Mouse (Mus musculus) cortical plate, adult 2 months (tissue): ENCODE measurements at regions not wholly inside any gene's neighbourhood (a gene's known extent, or its start where the extent isn't known, plus 50 kb on each side); places are given as distances from the start of the nearest gene placed in this dataset.
A peak's percentile ranks its signal among the peaks of the same experiment; 100 is the strongest.

Experiments
- H3K27ac ChIP-seq: fragments of 200-500 bp; 2 replicates; pipeline ENCODE4 v1.5.1; 2012; ENCODE audit warnings: low read length, control low read depth, inconsistent platforms; ENCODE audit not compliant: insufficient read depth
- H3K4me1 ChIP-seq: fragments of 200-500 bp; 2 replicates; pipeline ENCODE4 v1.6.1; 2011; ENCODE audit warnings: low read length; ENCODE audit not compliant: control insufficient read depth, insufficient read depth
- H3K4me3 ChIP-seq: fragments of 200-500 bp; 2 replicates; pipeline ENCODE4 v1.5.1; 2011; ENCODE audit warnings: mild to moderate bottlenecking, low read length, control low read depth; ENCODE audit not compliant: insufficient read depth
- CTCF ChIP-seq: fragments of 200-500 bp; IDR thresholded peaks from 2 replicates; pipeline ENCODE4 v1.5.1; 2011; ENCODE audit warnings: mild to moderate bottlenecking, control low read depth, low read length; ENCODE audit not compliant: insufficient read depth; ENCODE audit errors: extremely low read depth
- POLR2A ChIP-seq: fragments of 200-500 bp; IDR thresholded peaks from 2 replicates; pipeline ENCODE4 v1.6.1; 2011; ENCODE audit warnings: mild to moderate bottlenecking, low read length, control low read depth; ENCODE audit not compliant: insufficient read depth; ENCODE audit errors: extremely low read depth

GRCm38 (mm10) chr13:91377972-91378371 lies 82.1 kb upstream of the Ssbp2 start:
- no peak overlapping the region for H3K4me3 ChIP-seq
- H3K27ac ChIP-seq = no peak overlapping the region
- no peaks in the 10 kb centered on the region for H3K4me1 ChIP-seq
- no peak for TF ChIP-seq POLR2A
- TF ChIP-seq CTCF = no peak

GRCm38 (mm10) chr13:91385393-91385792 lies 74.7 kb upstream of the Ssbp2 start:
- Histone ChIP-seq H3K27ac (no peak overlapping the region), H3K4me1 (no peaks in the 10 kb centered on the region), H3K4me3 (no peak overlapping the region)
- TF ChIP-seq CTCF (no peak), POLR2A (no peak)

- Histone ChIP-seq H3K27ac (no peak overlapping the region), H3K4me3 (peak overlapping the region; percentile 4), H3K4me1 (no peaks in the 10 kb centered on the region)
- TF ChIP-seq POLR2A (0 out of 2 replicates have a peak, but pooled peaks have one; percentile 36), CTCF (no peak)
Observed at GRCm38 (mm10) chr13:91387913-91388312, 72.2 kb upstream of the Ssbp2 start.

- H3K4me3 ChIP-seq = no peak overlapping the region
- no peaks in the 10 kb centered on the region for H3K4me1 ChIP-seq
- H3K27ac ChIP-seq = no peak overlapping the region
- no peak for TF ChIP-seq POLR2A
- no peak for TF ChIP-seq CTCF
Observed at GRCm38 (mm10) chr13:91403632-91404031, 56.5 kb upstream of the Ssbp2 start.

- no peak for TF ChIP-seq POLR2A
- TF ChIP-seq CTCF = no peak
- no peaks in the 10 kb centered on the region for H3K4me1 ChIP-seq
- H3K27ac ChIP-seq = no peak overlapping the region
- no peak overlapping the region for H3K4me3 ChIP-seq
Observed at GRCm38 (mm10) chr13:91405027-91405426, 55.1 kb upstream of the Ssbp2 start.

- TF ChIP-seq CTCF = no peak
- no peak for TF ChIP-seq POLR2A
- Histone ChIP-seq H3K27ac (no peak overlapping the region), H3K4me3 (no peak overlapping the region), H3K4me1 (peaks cover 3% of the 10 kb centered on the region; the same call in 1 of the 2 replicates)
Observed at GRCm38 (mm10) chr13:91410116-91410515, 50.0 kb upstream of the Ssbp2 start.
